Mouse (Mus musculus) A20 (cell line): Measurements from ENCODE around the gene Cenpk.
"Not testable (repeated sequence)": the region's sequence is repeated elsewhere in the genome, so short reads cannot be mapped to it uniquely, and the experiment has no call there.

ENCODE experiments used
- DNase-seq: peaks from one replicate; pipeline ENCODE4 v3.0.0-alpha.2; 2011; ENCODE audit warnings: low read depth, low spot score

The Cenpk gene

GRCm38 (mm10) chr13:104228384-104229066 lies at the start of gene Cenpk, which contains the start of gene Ppwd1:
Gene Cenpk, plus strand, starts transcription at chr13:104228611.
Gene Ppwd1, minus strand, starts transcription at chr13:104228843.
- DNase-seq = peak; percentile 99

- DNase-seq = peak; percentile 99
Observed at GRCm38 (mm10) chr13:104178650-104179121, 49.7 kb upstream of the Cenpk start, which contains the start of gene Trim23. Gene Trim23, plus strand, starts transcription at chr13:104178797.

GRCm38 (mm10) chr13:104179176-104179888 lies 49.1 kb upstream of the Cenpk start:
- no peak for DNase-seq

GRCm38 (mm10) chr13:104187357-104187756 lies 41.1 kb upstream of the Cenpk start:
- no peak for DNase-seq

- not testable (repeated sequence) for DNase-seq
Observed at GRCm38 (mm10) chr13:104195891-104196290, 32.5 kb upstream of the Cenpk start.

GRCm38 (mm10) chr13:104204313-104204712 lies 24.1 kb upstream of the Cenpk start:
- peak; percentile 24 for DNase-seq

- peak; percentile 57 for DNase-seq
Observed at GRCm38 (mm10) chr13:104227478-104227877, 933 bp upstream of the Cenpk start.

GRCm38 (mm10) chr13:104229181-104229580 lies 770 bp downstream of the Cenpk start:
- no peak for DNase-seq

- no peak for DNase-seq
Observed at GRCm38 (mm10) chr13:104258997-104259396, 30.6 kb downstream of the Cenpk start.

- DNase-seq = peak; percentile 80
Observed at GRCm38 (mm10) chr13:104285031-104285431, 56.6 kb downstream of the Cenpk start.

- DNase-seq = peak; percentile 64
Observed at GRCm38 (mm10) chr13:104285737-104286311, 57.4 kb downstream of the Cenpk start.

GRCm38 (mm10) chr13:104286336-104286735 lies 57.9 kb downstream of the Cenpk start:
- peak; percentile 57 for DNase-seq

- DNase-seq = peak; percentile 96
Observed at GRCm38 (mm10) chr13:104286897-104287309, 58.5 kb downstream of the Cenpk start.

GRCm38 (mm10) chr13:104287366-104288225 lies 59.2 kb downstream of the Cenpk start, which contains the start of gene Adamts6:
Gene Adamts6, plus strand, starts transcription at chr13:104287835.
- peak; percentile 77 for DNase-seq

- peak; percentile 76 for DNase-seq
Observed at GRCm38 (mm10) chr13:104288226-104288859, 59.9 kb downstream of the Cenpk start.

GRCm38 (mm10) chr13:104289176-104289575 lies 60.8 kb downstream of the Cenpk start:
- peak; percentile 59 for DNase-seq

- DNase-seq = no peak
Observed at GRCm38 (mm10) chr13:104295472-104295871, 67.1 kb downstream of the Cenpk start.
